Mouse (Mus musculus): ENCODE data around the gene Hs6st1. TPM values are rescaled to one million over a fixed set of nuclear protein-coding genes. Genes with fewer than 3 reads are reported as not detected.

Gene Hs6st1
- polyA plus RNA-seq, 1 experiment from 2014 or later = 9.2 TPM

- no peak overlapping the region for H3K27ac ChIP-seq
- no peak overlapping the region for H3K4me2 ChIP-seq (replicated peaks)
- H3K9ac ChIP-seq = no peak overlapping the region
- H3K4me1 ChIP-seq = peaks cover 23% of the 10 kb centered on the region
- no peak overlapping the region for H3K4me3 ChIP-seq
- ATAC-seq (ENCODE audit: insufficient number of reproducible peaks, insufficient read depth, low FRiP score, low TSS enrichment) = no peak
- H3K27me3 ChIP-seq = no peaks in the 10 kb centered on the region
- peaks cover 20% of the 10 kb centered on the region for H3K36me3 ChIP-seq
- WGBS = 32% methylated on average over 1 of the region's 1 CpGs
- no peaks in the 10 kb centered on the region for H3K9me3 ChIP-seq
These were observed 21.3 kb downstream of the Hs6st1 start for GRCm38 (mm10) chr1:36089481-36089880.

GRCm38 (mm10) chr1:36090011-36090721, 22.0 kb downstream of the Hs6st1 start:
- WGBS = 71% methylated on average over 6 of the region's 6 CpGs
- no peak overlapping the region for H3K4me3 ChIP-seq
- no peak overlapping the region for H3K9ac ChIP-seq
- H3K4me1 ChIP-seq = peaks cover 23% of the 10 kb centered on the region
- no peak overlapping the region for H3K4me2 ChIP-seq (replicated peaks)
- H3K27ac ChIP-seq = no peak overlapping the region
- no peak for ATAC-seq (ENCODE audit: insufficient number of reproducible peaks, insufficient read depth, low FRiP score, low TSS enrichment)
- H3K36me3 ChIP-seq = peaks cover 22% of the 10 kb centered on the region
- H3K9me3 ChIP-seq = no peaks in the 10 kb centered on the region
- no peaks in the 10 kb centered on the region for H3K27me3 ChIP-seq

- Histone ChIP-seq H3K36me3 (peaks cover 17% of the 10 kb centered on the region), H3K27ac (no peak overlapping the region), H3K4me1 (peaks cover 23% of the 10 kb centered on the region), H3K4me2 (replicated peaks) (no peak overlapping the region), H3K4me3 (no peak overlapping the region), H3K27me3 (no peaks in the 10 kb centered on the region), H3K9ac (no peak overlapping the region), H3K9me3 (no peaks in the 10 kb centered on the region)
- WGBS = 85% methylated on average over 4 of the region's 4 CpGs
- no peak for ATAC-seq (ENCODE audit: insufficient number of reproducible peaks, insufficient read depth, low FRiP score, low TSS enrichment)
These were observed 22.5 kb downstream of the Hs6st1 start for GRCm38 (mm10) chr1:36090722-36091110.

- Histone ChIP-seq H3K27me3 (no peaks in the 10 kb centered on the region), H3K9me3 (no peaks in the 10 kb centered on the region), H3K4me1 (peaks cover 23% of the 10 kb centered on the region), H3K36me3 (peaks cover 14% of the 10 kb centered on the region), H3K4me3 (no peak overlapping the region), H3K27ac (no peak overlapping the region), H3K9ac (no peak overlapping the region), H3K4me2 (replicated peaks) (no peak overlapping the region)
- WGBS = 83% methylated on average over 6 of the region's 6 CpGs
- ATAC-seq (ENCODE audit: insufficient number of reproducible peaks, insufficient read depth, low FRiP score, low TSS enrichment) = no peak
These were observed 23.0 kb downstream of the Hs6st1 start for GRCm38 (mm10) chr1:36091246-36091645.

- H3K9ac ChIP-seq = no peak overlapping the region
- H3K36me3 ChIP-seq = peaks cover 14% of the 10 kb centered on the region
- no peak for ATAC-seq (ENCODE audit: insufficient number of reproducible peaks, insufficient read depth, low FRiP score, low TSS enrichment)
- H3K27me3 ChIP-seq = no peaks in the 10 kb centered on the region
- H3K4me1 ChIP-seq = peaks cover 13% of the 10 kb centered on the region
- no peak overlapping the region for H3K4me2 ChIP-seq (replicated peaks)
- H3K4me3 ChIP-seq = no peak overlapping the region
- no peaks in the 10 kb centered on the region for H3K9me3 ChIP-seq
- H3K27ac ChIP-seq = no peak overlapping the region
- WGBS = 92% methylated on average over 8 of the region's 8 CpGs
These were observed 25.5 kb downstream of the Hs6st1 start for GRCm38 (mm10) chr1:36093741-36094140.

- Histone ChIP-seq H3K9me3 (no peaks in the 10 kb centered on the region), H3K4me3 (no peak overlapping the region), H3K4me2 (replicated peaks) (no peak overlapping the region), H3K4me1 (no peaks in the 10 kb centered on the region), H3K9ac (no peak overlapping the region), H3K27ac (no peak overlapping the region), H3K27me3 (no peaks in the 10 kb centered on the region), H3K36me3 (peaks cover 18% of the 10 kb centered on the region)
- ATAC-seq (ENCODE audit: insufficient number of reproducible peaks, insufficient read depth, low FRiP score, low TSS enrichment) = no peak
- 84% methylated on average over 12 of the region's 12 CpGs for WGBS
These were observed 27.4 kb downstream of the Hs6st1 start for GRCm38 (mm10) chr1:36095423-36096272.

- peaks cover 30% of the 10 kb centered on the region for H3K36me3 ChIP-seq
- 83% methylated on average over 4 of the region's 4 CpGs for WGBS
- no peak overlapping the region for H3K4me2 ChIP-seq (replicated peaks)
- no peak overlapping the region for H3K4me3 ChIP-seq
- H3K27me3 ChIP-seq = no peaks in the 10 kb centered on the region
- no peaks in the 10 kb centered on the region for H3K9me3 ChIP-seq
- no peak for ATAC-seq (ENCODE audit: insufficient number of reproducible peaks, insufficient read depth, low FRiP score, low TSS enrichment)
- no peaks in the 10 kb centered on the region for H3K4me1 ChIP-seq
- no peak overlapping the region for H3K9ac ChIP-seq
- H3K27ac ChIP-seq = no peak overlapping the region
These were observed 30.2 kb downstream of the Hs6st1 start for GRCm38 (mm10) chr1:36098432-36098831.

GRCm38 (mm10) chr1:36100371-36100770, 32.2 kb downstream of the Hs6st1 start:
- no peaks in the 10 kb centered on the region for H3K4me1 ChIP-seq
- H3K9me3 ChIP-seq = no peaks in the 10 kb centered on the region
- H3K9ac ChIP-seq = no peak overlapping the region
- 91% methylated on average over 3 of the region's 3 CpGs for WGBS
- no peak overlapping the region for H3K4me2 ChIP-seq (replicated peaks)
- ATAC-seq (ENCODE audit: insufficient number of reproducible peaks, insufficient read depth, low FRiP score, low TSS enrichment) = no peak
- no peak overlapping the region for H3K4me3 ChIP-seq
- peaks cover 35% of the 10 kb centered on the region for H3K36me3 ChIP-seq
- H3K27ac ChIP-seq = no peak overlapping the region
- no peaks in the 10 kb centered on the region for H3K27me3 ChIP-seq

- H3K27me3 ChIP-seq = no peaks in the 10 kb centered on the region
- no peak for ATAC-seq (ENCODE audit: insufficient number of reproducible peaks, insufficient read depth, low FRiP score, low TSS enrichment)
- peaks cover 42% of the 10 kb centered on the region for H3K36me3 ChIP-seq
- H3K4me1 ChIP-seq = no peaks in the 10 kb centered on the region
- no peak overlapping the region for H3K9ac ChIP-seq
- no peak overlapping the region for H3K27ac ChIP-seq
- no peaks in the 10 kb centered on the region for H3K9me3 ChIP-seq
- no peak overlapping the region for H3K4me2 ChIP-seq (replicated peaks)
- H3K4me3 ChIP-seq = no peak overlapping the region
- WGBS = 83% methylated on average over 11 of the region's 11 CpGs
These were observed 37.9 kb downstream of the Hs6st1 start for GRCm38 (mm10) chr1:36105917-36106706.

- H3K27ac ChIP-seq = no peak overlapping the region
- H3K9ac ChIP-seq = no peak overlapping the region
- no peak overlapping the region for H3K4me3 ChIP-seq
- no peak overlapping the region for H3K4me2 ChIP-seq (replicated peaks)
- H3K9me3 ChIP-seq = no peaks in the 10 kb centered on the region
- no peaks in the 10 kb centered on the region for H3K27me3 ChIP-seq
- H3K36me3 ChIP-seq = peaks cover 18% of the 10 kb centered on the region
- H3K4me1 ChIP-seq = no peaks in the 10 kb centered on the region
- WGBS = 82% methylated on average over 4 of the region's 4 CpGs
- ATAC-seq (ENCODE audit: insufficient number of reproducible peaks, insufficient read depth, low FRiP score, low TSS enrichment) = no peak
These were observed 41.8 kb downstream of the Hs6st1 start for GRCm38 (mm10) chr1:36109987-36110386.

- Histone ChIP-seq H3K27ac (no peak overlapping the region), H3K4me1 (no peaks in the 10 kb centered on the region), H3K27me3 (no peaks in the 10 kb centered on the region), H3K9me3 (no peaks in the 10 kb centered on the region), H3K36me3 (no peaks in the 10 kb centered on the region), H3K4me3 (no peak overlapping the region), H3K9ac (no peak overlapping the region), H3K4me2 (replicated peaks) (no peak overlapping the region)
- ATAC-seq (ENCODE audit: insufficient number of reproducible peaks, insufficient read depth, low FRiP score, low TSS enrichment) = no peak
- 89% methylated on average over 3 of the region's 3 CpGs for WGBS
These were observed 44.5 kb downstream of the Hs6st1 start for GRCm38 (mm10) chr1:36112665-36113064.

All from embryonic facial prominence, embryonic 12.5 days (tissue).